ENCODE assay signal across 8 mouse cellular contexts in genomic region chrX:101953787-101954491, GRCm38 (mm10).
A peak's percentile ranks its signal among the peaks of the same experiment; 100 is the strongest.
DNase-seq lines count a peak whose midpoint lies in the region; ATAC-seq and TF ChIP-seq lines count a peak whose summit lies in the region.

No protein-coding gene starts in this region.

- peak; percentile 92 for DNase-seq in gastrocnemius, postnatal 25 days
- peak; percentile 91 for DNase-seq in intestine, embryonic 14.5 days (ENCODE audit: low spot score)
- peak; percentile 71 to 90 for DNase-seq in left cerebral cortex, postnatal 10 days (ENCODE audit: extremely low spot score in 1 of 2, low spot score in 2 of 2)
- DNase-seq in right cerebral cortex, postnatal 14 days: peak; percentile 83
- DNase-seq in urinary bladder, postnatal 25 days (ENCODE audit: low spot score): peak; percentile 80

- WGBS in intestine, embryonic 14.5 days: 14% methylated on average over 26 of the region's 30 CpGs

- peak overlapping the region; percentile 47 for H3K4me2 ChIP-seq in intestine, embryonic 14.5 days (ENCODE audit: low read length)

- ATAC-seq in activated CD4-positive, CD25-positive, alpha-beta regulatory T cell, adult 4 months: peak; percentile 99
- ATAC-seq in intestine, embryonic 14.5 days (replicated peaks; ENCODE audit: low FRiP score, low TSS enrichment, low read depth): peak; percentile 97
- peak; percentile 100 for ATAC-seq in megakaryocyte-erythroid progenitor cell, adult 5-6 weeks (replicated peaks; ENCODE audit: low FRiP score, low TSS enrichment, poor library complexity, severe bottlenecking)

- H3K27ac ChIP-seq in cortical plate, adult 2 months (ENCODE audit: insufficient read depth, low read length): peak overlapping the region; percentile 48; the same call in 1 of the 2 replicates
- H3K27ac ChIP-seq in intestine, embryonic 14.5 days (ENCODE audit: low read depth): no peak overlapping the region

- intact Hi-C loops in left cerebral cortex, postnatal 10 days (cut with DNase I): no loop called here

- H3K36me3 ChIP-seq in intestine, embryonic 14.5 days (ENCODE audit: control insufficient read depth, insufficient read depth, low read length): no peaks in the 10 kb centered on the region

- H3K4me3 ChIP-seq in cortical plate, adult 2 months (ENCODE audit: insufficient read depth, low read length): 0 out of 2 replicates have a peak overlapping the region, but pooled peaks have one; percentile 16
- peak overlapping the region; percentile 17; the same call in 1 of the 2 replicates for H3K4me3 ChIP-seq in intestine, embryonic 14.5 days (ENCODE audit: low read depth, low read length)

- no peaks in the 10 kb centered on the region for H3K9me3 ChIP-seq in intestine, embryonic 14.5 days (ENCODE audit: control insufficient read depth, low read length)

- 0 out of 2 replicates have a peak, but pooled peaks cover 6% of the 10 kb centered on the region for H3K27me3 ChIP-seq in intestine, embryonic 14.5 days (replicated peaks; ENCODE audit: control insufficient read depth, insufficient read depth, low read length)

- TF ChIP-seq POLR2A in cortical plate, adult 2 months (IDR thresholded peaks at IDR 0.05; ENCODE audit: extremely low read depth, insufficient read depth, low read length): no peak

- no peaks in the 10 kb centered on the region; the same call in none of the 2 replicates for H3K4me1 ChIP-seq in cortical plate, adult 2 months (ENCODE audit: control insufficient read depth, insufficient read depth, low read length)
- H3K4me1 ChIP-seq in intestine, embryonic 14.5 days (replicated peaks; ENCODE audit: control insufficient read depth, insufficient read depth, low read length): 0 out of 2 replicates have a peak, but pooled peaks cover 2% of the 10 kb centered on the region

- peak; percentile 52 for TF ChIP-seq CTCF in cortical plate, adult 2 months (IDR thresholded peaks at IDR 0.05; ENCODE audit: extremely low read depth, insufficient read depth, low read length)

- H3K9ac ChIP-seq in intestine, embryonic 14.5 days (ENCODE audit: low read length): peak overlapping the region; percentile 27; the same call in 1 of the 2 replicates
